Mouse (Mus musculus): ENCODE results near the gene Mgat5b.

DNA sequence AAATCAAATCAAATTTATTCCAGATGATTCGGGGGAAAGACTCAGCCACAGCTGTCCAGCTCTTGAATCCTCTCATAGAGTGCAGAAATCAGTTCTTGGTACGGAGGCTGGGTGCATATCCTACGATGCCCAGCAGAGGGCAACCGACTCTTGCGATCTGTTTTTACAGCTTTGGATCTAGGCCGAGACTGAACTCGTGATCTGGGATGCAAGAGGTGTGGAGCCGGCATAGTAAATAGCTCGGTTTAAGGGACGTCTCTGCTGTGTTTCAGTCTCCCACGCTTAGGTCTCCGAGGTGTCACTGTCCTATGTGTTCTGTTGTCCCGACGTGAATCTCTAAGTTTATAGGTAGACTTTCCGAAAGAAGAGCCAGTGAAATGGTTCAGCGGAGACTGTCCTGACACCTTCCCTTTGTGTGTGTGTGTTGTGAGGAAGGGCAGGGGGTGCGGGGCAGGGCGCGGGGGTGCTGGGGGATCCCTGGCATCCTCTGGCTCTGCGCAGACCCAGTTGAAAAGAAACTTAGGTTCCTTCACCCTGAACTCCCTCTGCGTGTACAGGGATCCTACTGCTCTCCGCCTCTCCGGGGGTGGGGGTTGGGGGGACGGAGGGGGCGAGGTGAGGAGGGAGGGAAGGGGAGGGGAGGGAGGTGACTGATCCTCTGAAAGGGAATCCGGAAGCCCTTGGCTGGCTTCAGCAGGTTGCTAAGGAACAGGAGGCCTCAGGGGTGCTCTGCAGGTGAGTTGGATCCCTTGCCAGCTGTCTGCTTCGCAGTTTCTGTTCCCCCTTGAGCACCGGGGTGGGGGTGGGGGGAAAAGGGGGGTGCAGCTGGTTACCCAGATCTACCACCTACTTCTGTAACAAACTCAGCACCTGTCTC lies 33.1 kb upstream of the Mgat5b start:
- TF ChIP-seq EP300 (IDR thresholded peaks at IDR 0.05; ENCODE audit: insufficient read depth, low read depth, low read length): peak; percentile 85
- TF ChIP-seq POLR2A (IDR thresholded peaks at IDR 0.05; ENCODE audit: insufficient read depth, low read depth, low read length): no peak

Measured in heart, adult 2 months (tissue).